Mouse (Mus musculus) megakaryocyte-erythroid progenitor cell, adult 5-6 weeks (primary cell): Measurements from ENCODE around the gene Rrn3. TPM values are rescaled to one million over a fixed set of nuclear protein-coding genes. Genes with fewer than 3 reads are reported as not detected.
A peak's percentile ranks its signal among the peaks of the same experiment; 100 is the strongest.
"Not testable (repeated sequence)": the region's sequence is repeated elsewhere in the genome, so short reads cannot be mapped to it uniquely, and the experiment has no call there.

Experiments used
- ATAC-seq: replicated peaks from 2 replicates; pipeline ENCODE4 v1.8.0; 2016; ENCODE audit warnings: mild to moderate bottlenecking, inconsistent platforms; ENCODE audit not compliant: severe bottlenecking, poor library complexity, low FRiP score, low TSS enrichment
- total RNA-seq, 2 experiments: library from RNA; stranded (forward) in 1 of 2; stranded (reverse) in 1 of 2; fragments of 200-1000, 215-1000 nt in 1 of 2; fragments of >200 nt in 1 of 2; fragmentation: Nextera tagmentation in 1 of 2; gene quantifications; 2 replicates each; pipeline ENCODE4 v1.2.3; 2014 to 2017

The Rrn3 gene
- total RNA-seq (2014; fragmentation: Nextera tagmentation) (37.6 and 47.6 TPM in 2 replicates), total RNA-seq (2017) (62.0 and 71.2 TPM in 2 replicates)

DNA sequence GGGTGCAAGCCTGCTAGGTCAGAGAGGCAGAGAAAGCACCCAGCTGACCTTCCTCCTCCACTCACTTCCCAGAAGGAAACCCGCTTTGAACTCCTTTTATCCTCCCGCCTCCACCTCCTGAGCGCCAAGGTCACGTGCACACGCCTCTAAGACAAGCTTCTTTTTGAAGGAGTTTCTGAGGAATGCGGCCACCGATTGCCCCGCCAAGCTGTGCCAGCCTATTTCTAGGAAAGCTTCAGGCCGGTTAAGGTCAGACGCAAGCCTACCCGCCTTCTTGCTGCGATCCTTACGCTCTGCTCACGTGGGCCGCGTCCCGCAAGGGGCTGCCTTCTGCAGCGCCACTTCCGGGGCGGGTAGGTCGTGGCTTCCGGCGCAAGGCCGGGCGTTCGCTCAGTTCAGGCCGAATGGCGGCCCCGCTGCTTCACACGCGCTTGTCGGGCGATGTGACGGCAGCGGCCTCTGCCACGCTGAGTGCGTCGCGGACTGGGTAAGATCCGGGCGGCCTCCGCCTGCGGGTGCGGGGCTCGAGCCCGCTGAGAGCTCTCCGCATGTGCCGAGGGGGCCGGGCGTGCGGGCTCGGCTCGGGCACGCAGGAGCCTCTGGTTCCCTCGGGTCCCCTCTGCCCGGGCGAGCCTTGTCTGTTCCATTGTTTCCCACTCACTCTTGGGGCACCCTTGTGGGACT is at the start of gene Rrn3:
Rrn3 (plus strand) TSS at position 356 of the 684 bp plus-strand sequence.
- ATAC-seq = peak; percentile 99

DNA sequence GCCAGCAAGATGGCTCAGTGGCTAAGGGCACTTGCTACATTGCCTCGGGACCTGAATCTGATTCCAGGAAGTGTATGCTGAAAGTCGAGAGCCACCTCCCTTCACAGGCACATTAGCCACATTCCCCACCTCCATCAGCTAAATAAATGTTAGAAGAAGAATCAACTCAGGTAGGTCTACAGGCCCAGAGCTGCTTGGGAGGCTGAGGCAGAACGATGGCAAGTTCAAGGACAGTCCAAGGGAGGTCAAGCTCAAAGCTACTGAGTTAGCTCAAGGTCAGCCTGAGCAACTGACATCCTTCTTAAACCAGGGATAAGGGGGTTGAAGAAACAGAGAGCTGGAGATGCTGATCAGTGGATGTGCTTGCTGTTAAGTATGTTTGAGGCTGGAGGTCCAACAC is 47.7 kb upstream of the Rrn3 start:
- no peak for ATAC-seq

DNA sequence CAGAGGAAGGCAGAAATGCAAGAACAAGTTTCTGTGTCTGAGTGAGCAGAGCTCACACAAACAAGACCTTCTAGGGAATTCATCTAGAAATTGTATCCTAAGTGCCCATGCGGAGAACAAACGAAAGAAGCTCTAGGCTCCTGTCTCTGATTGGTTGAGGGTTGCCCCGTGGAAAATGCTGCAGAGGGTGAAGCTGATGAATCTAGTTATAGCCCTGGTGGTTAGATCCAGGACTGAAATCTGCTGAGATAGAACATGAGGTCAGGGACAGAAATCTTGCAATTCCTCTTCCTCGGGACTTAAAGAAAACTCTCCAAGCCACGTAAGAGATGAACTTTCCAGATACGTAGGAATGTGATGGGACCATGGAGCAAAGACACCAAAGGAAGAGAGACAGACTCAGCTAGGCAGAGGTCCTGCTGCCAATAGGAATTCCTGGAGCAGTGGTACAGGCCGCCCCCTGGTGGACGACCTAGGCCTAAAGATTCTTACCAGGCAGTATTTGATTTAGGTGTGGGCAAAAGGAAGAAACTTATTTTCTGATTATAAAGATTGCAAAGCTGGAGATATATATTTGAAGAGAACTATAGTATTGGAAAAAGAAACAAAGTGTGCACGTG is 46.9 kb upstream of the Rrn3 start:
- peak; percentile 63 for ATAC-seq

DNA sequence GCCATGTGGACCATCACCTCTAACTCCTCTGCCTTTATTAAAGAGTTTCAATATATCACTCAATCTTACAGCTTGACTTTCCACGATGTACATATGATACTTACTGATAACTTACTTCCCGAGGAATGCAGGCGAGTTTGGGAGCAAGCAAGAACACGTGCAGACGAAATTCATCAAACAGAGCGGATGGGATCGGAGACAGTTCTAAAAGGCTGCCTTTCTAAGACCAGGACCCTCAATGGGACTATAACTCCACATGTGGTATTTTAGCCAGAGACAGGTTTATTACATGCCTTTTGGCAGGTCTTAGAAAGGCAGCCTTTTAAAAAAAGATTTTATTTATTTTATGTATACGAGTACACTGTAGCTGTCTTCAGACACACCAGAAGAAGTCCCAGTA is 44.5 kb upstream of the Rrn3 start:
- ATAC-seq = no peak

DNA sequence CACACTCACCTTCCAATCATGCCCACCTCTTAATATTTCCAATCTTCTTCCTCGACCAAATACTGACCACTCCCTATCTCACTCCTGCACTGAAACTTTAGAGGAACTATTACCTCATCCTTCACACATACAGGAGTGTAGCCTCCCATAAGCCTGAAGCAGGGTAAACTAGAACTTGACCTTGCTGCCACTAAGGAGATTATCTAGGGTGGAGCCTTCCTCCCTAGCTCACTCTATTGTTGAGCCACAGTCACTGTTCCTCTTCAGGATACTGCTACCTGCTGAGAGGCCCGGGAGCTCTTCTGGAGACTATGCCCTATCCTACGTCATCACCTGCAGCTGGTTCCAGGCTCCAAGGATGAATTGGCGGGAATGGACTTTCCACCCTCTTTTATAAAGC is 41.5 kb upstream of the Rrn3 start:
- ATAC-seq = not testable (repeated sequence)

DNA sequence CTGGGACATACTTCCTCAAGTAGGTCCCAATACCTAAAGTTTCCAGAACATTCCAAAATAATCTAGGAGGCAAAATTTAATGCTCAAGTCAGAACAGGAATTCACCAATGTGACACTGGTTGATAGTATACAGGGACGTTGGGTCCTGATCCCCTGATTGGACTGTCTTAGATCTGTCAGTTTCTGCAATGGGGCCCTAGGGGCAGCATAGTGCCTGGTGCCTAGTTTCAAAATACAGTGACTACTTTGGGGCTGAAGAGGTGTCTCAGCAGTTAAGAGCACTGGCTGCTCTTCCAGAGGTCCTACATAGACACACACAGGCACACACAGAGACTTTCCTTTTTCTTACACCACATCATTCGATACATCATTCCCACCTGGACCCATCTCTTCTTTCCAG is 39.7 kb upstream of the Rrn3 start:
- peak; percentile 79 for ATAC-seq

DNA sequence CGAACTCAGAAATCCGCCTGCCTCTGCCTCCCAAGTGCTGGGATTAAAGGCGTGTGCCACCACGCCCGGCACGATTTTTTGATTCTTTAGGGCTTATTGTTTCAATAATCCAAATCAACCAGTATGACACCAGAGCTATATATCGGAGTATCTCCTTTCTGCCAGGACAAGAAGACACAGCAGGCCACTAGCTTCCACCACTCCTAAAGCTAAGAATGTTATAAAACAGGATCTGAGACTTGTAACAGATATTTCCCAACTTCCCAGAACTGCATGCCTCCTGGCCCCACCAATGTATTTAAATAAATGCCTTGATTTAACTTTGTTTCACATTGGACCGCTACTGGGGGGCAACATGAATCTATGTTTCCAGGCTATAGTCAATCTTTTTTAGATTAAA is 32.8 kb upstream of the Rrn3 start:
- no peak for ATAC-seq

DNA sequence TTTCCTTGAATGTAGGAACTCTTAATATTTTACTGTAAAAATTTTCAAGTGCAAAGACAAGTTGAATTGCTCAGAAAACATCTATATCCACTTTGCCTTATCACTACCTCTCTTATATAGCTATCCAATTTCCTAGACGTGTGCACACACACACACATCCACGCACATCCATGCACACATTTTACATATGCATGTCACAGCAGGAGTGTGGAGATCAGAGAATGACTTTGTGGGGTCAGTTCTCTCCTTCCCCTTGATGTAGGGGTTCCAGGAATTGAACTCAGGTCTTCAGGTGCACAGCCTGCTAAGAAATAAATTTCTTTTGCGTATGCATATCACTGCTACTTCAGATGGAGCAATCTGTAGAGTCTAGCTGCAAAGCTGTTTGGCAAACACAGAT is 32.4 kb upstream of the Rrn3 start:
- ATAC-seq = no peak

DNA sequence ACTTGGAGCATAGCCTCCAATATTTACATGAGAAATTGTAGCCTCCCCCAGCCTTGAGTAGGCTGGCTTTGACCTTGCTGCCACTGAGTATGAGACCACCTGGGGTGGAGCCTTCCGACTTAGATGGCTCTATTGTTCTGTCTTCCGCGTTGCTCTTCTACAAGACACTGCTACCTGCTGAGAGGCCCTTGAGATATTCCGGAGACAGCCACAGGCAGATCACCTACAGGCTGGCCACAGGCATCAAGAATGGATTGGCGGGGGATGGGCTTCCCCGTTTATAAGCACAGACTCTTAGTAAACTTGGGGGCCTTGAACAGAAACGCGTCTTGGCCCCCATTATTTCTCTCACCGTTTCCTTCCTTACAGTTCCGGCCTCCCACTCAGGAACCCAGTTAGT is 31.7 kb upstream of the Rrn3 start:
- not testable (repeated sequence) for ATAC-seq

DNA sequence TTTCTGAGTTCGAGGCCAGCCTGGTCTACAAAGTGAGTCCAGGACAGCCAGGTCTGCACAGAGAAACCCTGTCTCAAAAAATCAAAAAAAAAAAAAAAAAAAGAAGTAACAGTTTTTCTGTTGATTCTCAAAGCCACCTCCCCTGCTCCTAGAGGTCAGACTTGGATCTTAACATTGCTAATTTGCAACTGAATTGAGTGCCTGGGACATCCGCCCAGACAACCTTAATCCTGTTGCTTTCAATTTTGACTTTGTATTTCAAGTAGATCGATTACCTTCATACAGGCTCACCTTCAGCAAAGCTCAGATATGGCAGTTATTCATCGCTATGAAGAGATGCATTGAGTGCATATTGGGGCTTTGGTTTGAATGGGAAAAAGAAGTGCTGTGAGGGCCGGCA is 31.2 kb upstream of the Rrn3 start:
- ATAC-seq = no peak

DNA sequence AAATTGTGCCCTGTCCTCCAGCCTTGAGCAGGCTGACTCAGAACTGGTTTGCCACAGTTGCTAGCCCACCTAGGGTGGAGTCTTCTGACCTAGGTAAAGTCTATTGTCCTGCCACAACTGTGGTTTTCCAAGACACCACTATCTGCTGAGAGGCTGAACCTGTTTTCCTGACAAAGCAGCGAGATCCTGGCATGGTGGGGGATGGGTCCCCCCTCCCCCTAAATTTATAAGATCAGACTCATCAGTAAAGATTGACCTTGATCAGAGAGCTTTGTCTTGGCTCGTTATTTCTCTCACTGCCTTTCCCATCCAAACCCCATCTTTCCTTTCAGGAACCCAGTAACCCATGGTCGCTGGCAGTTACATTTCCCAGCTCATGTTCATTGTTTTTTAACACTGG is 30.5 kb upstream of the Rrn3 start:
- no peak for ATAC-seq

DNA sequence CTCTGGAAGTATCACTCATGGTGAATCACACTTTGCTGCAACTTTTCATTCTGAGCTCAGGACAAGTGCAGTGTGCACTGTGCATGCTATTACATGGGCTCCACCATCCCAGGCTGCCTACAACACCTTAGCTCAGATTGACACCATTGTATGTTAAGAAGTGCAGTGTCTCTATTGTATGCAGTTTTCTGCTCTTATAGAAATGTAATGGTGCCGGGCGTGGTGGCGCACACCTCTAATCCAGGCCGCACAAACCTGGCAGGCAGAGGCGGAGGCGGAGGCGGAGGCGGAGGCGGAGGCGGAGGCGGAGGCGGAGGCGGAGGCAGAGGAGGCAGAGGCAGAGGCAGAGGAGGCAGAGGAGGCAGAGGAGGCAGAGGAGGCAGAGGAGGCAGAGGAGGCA is 29.9 kb upstream of the Rrn3 start:
- ATAC-seq = no peak

DNA sequence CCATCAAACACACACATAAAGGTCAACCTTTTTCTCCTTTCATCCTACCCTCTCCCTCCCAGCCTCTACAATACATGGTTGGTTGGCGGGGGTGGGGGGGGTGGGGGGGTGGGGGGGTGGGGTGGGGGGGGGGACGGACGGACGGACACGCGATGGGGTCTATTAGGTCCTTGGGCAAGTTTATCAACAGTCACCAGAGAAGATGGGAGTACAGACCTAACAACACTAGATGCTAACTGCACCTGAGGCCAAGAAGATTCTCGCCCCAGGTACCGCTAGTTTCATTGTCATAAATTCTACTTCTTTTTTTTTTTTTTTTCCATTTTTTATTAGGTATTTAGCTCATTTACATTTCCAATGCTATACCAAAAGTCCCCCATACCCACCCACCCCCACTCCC is 26.5 kb upstream of the Rrn3 start:
- ATAC-seq = no peak

DNA sequence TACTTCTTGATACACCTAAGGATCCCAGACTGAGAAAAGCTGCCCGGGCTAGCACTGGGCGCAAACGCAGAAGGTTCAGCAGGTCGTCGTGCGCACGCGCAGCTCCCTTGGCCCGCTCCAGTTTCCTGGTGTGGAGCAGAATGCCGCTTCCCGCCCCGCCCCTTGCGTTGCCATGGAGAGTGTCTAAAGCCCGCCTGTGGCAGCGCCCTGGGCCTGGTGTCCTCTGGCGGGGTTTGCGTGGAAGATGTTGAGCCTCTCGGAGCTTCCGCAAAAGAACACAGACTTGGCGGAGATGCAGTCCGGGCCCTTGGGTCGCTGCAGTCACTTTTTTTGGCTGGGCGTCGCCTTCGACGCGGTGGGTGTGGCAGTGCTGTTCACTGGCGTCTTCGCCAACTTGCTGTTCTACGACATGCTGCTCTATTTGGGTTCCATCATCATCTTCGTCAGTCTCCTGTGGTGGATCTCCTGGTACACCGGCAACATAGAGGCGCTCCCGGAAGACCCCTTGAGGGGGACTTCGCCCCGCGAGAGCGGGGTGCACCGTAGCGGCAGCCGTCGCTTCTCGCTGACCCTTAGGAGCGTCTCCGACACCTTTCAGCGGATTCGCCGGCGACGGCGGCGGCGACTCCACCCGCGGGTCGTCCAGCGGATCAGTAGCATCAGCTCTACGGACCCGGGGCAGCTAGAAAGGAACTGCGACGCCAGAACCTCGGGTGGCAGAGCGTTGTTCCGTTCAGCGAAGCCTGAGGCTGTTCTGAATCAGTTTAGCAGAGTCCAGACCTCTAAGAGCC is 25.9 kb upstream of the Rrn3 start:
- ATAC-seq = peak; percentile 97

DNA sequence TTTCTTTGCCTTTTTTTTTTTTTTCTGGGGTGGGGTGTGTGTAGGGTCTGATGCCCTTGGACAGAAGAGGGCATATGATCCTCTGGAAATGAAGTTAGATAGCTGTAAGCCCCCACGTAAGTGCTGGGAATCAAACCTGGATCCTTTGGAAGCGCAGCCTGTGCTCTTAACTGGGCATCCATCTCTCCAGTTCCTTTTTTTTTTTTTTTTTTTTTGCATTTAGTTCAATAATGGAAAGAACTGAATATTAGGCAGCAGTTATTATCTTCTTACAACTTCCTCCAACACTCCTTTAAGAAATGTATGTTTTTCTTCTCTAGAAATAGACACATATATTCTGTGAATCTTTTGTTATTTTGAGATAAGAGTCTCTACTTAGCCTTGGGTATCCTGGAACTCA is 22.7 kb upstream of the Rrn3 start:
- no peak for ATAC-seq

DNA sequence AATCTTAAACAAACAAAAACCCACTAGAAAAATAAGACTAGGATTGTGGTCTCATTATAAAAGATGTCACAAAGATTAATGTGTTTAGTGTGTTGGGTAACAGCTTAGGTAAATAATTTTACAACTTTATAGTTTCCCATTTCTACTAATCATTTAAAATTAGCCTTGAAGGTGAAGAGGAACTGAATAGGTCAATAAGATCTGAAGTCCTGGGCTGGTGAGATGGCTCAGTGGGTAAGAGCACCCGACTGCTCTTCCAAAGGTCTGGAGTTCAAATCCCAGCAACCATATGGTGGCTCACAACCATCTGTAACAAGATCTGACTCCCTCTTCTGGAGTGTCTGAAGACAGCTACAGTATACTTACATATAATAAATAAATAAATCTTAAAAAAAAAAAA is 17.7 kb upstream of the Rrn3 start:
- not testable (repeated sequence) for ATAC-seq

DNA sequence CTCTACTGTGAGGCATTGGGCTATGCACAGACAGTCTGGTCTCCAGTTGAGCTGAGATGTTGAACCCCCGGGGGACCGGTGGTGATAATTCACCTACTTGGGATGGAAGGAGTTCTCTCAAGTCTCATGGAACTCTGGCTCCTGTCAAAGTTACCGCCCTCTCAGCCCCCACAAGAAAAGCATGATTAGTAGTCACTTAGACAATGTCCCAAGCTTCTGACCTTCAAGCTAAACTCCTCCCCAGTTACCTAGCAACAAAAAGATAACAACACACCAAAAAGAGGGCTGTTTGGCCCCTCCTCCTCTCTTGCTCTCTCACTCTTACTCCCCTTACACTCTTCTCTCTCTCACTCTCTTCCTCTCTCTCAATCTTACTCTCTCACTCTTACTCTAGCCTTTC is 16.0 kb upstream of the Rrn3 start:
- no peak for ATAC-seq

DNA sequence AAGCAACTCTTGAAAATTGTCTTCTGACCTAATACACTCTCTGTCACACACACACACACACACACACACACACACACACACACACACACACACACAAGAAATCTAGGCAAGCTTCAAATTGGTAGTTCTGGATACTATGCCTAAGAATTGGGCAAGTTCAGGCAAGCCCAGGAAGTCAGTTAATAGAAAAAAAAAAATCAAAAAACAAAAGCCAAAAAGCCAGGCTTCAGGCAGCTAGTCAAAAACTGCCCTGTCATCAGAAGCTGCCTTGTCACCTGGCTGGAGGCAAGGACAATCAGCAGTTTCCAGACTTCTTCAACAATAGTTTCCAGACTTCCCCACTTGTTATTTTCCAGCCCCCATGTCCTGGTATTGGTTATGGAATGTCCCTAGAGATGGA is 14.1 kb upstream of the Rrn3 start:
- no peak for ATAC-seq

DNA sequence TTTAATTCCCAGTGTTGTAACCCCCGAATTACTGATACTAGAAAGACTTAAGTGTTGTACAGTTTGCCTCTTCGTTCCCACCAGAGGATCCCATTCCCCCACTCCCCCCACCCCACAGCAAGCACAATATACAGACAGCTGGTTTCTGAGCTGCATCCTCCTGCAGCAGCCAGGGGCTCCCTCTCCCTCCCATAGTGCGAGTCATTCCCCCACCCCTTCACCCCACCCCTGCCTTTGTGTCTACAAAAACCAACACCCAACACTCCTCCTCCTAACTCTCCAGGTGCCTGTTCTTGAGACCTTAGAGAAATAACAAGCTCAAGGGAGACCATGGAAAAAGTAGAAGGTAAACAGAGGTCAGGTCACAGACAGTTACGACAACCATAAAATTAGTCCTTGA is 8.9 kb upstream of the Rrn3 start:
- ATAC-seq = not testable (repeated sequence)

DNA sequence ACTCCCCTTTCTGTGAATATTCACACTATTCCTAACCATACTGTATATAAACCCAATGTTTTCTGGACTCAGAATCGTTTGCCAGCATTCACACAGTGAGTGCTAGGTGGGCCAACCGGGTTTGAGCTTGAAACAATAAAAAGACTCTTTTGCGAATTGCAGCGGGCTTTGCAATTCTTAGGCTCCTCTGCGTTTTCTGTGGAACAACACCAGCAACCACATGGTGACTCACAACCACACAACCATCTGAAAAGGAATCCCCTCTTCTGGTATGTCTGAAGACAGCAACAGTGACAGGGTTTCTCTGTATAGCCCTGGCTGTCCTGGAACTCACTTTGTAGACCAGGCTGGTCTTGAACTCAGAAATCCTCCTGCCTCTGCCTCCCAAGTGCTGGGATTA is 8.5 kb upstream of the Rrn3 start:
- ATAC-seq = not testable (repeated sequence)

DNA sequence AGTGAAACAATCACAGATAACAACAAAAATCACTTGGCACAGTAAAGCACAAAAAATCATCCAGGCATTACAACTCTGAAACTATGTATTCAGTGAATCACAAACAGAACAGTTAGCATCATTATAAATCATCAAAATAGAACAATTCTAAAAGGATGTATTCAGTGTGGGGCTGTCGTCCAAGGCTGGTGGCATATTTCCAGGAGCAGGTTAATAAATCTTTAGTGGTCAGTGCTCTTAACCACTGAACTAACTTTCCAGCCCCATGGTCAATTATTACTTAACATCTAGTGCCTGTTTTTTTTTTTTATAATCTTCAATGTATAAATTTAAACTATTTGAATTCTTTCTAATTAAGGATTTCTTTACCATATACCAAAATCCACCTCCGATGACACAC is 6.5 kb upstream of the Rrn3 start:
- not testable (repeated sequence) for ATAC-seq
